Mouse (Mus musculus): ENCODE data around the gene Abtb2.

Gene Abtb2

GRCm38 (mm10) chr2:103584093-103584492 lies 18.0 kb downstream of the Abtb2 start:
- no peak for DNase-seq

GRCm38 (mm10) chr2:103586423-103586822 lies 20.3 kb downstream of the Abtb2 start:
- DNase-seq: no peak

- DNase-seq: no peak
Observed at GRCm38 (mm10) chr2:103588776-103589175, 22.7 kb downstream of the Abtb2 start.

- no peak for DNase-seq
Observed at GRCm38 (mm10) chr2:103589400-103589799, 23.3 kb downstream of the Abtb2 start.

- DNase-seq: no peak
Observed at GRCm38 (mm10) chr2:103590645-103591044, 24.5 kb downstream of the Abtb2 start.

DNA sequence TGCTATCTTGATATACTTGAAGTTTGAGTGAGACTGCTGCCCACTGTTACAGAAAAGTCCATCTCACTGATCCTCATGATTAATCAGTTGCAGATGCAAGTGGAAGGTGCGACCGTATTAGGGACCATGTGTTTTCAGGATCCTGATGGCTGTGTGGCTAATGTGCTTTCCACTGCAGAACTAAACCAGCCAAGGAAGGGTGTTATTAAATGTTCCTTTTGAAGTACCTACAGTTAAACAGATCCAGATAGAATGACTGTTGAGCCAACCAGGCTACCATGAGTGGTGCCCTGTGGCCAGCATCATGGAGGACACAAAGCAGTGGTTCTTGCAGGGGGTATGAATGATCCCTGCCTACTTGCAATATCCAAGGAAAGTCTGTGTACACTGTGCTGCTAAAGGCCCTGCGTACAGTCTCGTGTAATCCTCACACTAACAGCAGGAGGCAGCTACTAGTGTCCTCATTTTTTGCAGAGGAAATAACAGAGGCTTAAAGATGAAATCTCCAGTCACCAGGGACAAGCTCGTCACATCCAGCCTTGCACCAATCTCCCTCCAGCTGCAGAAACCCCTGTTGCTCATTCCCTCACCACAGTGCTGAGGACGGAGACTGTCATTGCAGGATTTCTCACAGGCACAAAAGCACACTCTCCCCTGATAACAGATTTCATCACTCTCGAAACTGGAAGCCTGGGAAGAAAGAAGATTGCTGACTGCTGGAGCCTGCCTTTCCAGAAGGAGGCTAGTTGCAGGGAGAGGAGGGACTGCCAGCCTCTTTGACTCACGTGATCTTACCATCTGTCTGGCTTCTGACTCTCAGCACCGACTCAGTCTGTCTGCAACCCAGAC lies 25.9 kb downstream of the Abtb2 start:
- DNase-seq: no peak

- DNase-seq: no peak
Observed at GRCm38 (mm10) chr2:103592591-103592929, 26.4 kb downstream of the Abtb2 start.

- no peak for DNase-seq
Observed at GRCm38 (mm10) chr2:103594592-103595011, 28.5 kb downstream of the Abtb2 start.

DNA sequence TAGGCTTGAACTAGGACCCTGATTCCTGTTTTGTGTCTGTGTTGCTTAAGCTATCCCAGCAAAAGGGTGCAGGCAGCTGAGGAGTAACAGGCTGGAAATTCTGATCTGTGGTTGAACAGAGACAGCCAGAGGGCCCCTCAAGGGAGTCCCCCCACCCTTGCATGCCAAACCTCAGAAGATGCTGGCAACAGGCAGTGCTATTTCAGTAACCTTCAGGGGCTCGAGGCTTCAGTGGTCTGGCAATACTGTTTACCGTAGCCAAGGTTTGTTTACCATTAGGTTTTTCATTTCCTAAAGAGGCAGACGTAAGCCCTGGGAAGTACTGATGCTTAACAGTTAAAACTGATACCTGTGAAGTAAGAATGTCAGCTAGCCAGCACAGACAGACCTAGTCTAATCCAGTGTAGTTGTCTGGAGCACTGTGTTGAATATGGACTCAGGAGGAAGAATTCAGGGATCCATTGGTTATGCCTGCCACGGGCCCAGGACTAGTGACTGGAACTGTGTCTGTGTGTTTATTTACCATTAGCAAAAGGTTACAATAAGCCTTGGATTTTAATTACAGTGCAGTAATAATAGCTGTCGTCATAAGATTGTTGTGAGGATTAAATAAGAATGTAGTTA lies 29.0 kb downstream of the Abtb2 start:
- no peak for DNase-seq

- no peak for DNase-seq
Observed at GRCm38 (mm10) chr2:103599296-103599695, 33.2 kb downstream of the Abtb2 start.

- no peak for DNase-seq
Observed at GRCm38 (mm10) chr2:103600165-103600891, 34.2 kb downstream of the Abtb2 start.

DNA sequence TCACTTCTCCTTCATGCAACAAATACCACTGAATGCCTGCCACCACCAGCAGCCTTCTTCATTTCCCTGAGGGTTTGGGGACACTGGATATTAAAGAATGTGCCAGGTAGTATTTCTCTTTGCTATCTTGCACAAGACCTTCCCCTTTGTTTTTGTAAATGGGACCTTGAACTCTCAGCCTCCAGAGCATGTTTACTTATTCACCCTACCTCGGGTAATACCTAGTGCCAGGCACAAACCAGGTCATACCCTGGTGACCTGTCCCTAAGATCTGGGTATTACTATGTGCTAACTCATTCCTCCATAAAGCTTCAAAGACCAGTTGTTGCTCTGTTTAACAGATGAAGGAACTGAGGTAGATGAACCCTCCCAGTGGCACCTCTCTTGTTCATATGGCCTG lies 35.0 kb downstream of the Abtb2 start:
- no peak for DNase-seq

DNA sequence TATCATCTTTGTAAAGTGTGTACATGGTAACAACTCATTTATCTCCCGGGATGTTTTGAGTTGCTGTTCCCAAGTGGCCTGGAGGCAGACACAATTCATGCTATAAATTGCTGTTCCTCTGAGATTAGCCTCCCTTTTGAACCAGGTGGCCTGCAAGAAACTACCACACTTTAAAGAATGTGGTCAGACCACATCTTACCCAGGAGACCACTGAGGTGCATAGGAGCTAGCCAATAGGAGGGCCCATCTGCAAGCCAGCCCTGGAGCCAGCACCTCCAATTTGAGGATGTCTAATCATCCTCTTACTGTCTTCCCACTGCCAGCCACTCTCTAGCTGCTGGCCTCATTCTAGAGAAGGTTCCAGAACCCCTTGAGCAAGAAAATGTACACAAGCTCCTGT lies 35.4 kb downstream of the Abtb2 start:
- no peak for DNase-seq

- no peak for DNase-seq
Observed at GRCm38 (mm10) chr2:103603209-103603608, 37.1 kb downstream of the Abtb2 start.

DNA sequence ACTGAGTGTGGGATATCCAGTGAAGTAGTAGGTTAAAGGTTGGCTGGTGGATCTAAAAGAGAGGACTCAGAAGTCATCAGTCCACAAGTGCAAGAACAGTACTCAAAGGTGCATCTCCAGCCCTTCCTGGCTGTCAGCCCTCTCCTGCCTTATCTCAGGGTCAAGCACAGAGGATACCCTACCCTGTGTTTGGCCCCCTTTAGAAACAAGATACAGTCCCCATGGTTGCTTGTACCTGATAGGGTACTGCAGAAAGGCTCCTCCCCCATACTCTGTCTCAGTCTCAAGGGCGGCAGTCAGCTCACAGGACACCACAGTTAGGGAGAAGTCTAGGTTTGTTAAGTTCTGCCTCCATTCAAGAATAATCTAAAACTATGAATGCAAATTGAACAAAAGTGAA lies 37.8 kb downstream of the Abtb2 start:
- no peak for DNase-seq

DNA sequence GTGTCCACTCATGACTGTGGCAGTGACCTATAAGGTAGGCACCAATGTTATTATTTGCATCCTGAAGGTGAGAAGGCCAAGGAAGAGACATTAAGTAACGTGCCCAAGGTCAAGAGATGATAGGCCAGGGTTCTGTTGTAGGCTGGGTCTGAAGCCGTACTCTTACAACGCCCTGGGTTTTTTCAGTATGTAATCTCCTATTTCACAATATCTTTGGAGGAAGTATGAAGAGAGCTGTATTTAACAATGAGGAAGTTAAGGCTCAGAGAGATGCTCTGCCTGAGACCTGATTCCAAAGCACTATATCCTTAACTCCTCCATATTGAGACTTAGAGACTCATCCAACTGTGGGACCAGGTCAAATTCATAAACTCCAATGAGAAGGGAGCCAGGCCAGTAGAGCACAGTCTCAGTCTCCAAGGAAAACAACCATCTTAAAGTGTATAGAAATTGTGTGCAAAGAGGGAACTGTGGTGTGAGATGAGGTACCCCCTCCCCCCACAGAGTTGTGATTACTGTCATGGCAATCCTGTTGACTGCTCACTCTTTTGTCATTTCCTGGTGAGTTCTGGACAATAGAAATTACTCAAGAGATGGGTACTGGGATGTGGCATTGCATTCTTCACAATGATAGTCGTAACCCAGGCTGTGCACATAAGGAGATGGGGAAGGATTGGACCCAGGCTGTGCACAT lies 39.8 kb downstream of the Abtb2 start:
- DNase-seq: no peak

- peak; percentile 32 to 53 for DNase-seq
Observed at GRCm38 (mm10) chr2:103607926-103608325, 41.8 kb downstream of the Abtb2 start.

DNA sequence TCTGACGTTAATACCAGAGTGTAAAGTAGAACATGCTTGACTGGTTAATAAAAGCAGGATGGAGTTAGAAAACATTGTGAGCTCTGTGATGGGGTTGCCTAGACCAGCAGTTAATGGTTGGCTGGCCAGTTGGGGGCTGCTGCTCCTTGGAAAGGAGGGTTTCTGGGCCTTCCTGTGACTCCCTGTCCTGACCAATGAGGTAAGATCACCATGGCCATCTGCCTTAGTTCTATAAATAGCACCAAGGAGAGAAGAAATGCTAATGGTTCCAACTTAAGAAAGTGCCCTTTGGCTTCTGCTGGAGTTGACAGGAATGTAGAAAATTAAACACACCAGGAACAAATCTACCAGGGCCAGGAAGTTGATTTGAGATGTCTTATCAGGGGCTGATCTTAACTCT lies 42.8 kb downstream of the Abtb2 start:
- DNase-seq: no peak

DNA sequence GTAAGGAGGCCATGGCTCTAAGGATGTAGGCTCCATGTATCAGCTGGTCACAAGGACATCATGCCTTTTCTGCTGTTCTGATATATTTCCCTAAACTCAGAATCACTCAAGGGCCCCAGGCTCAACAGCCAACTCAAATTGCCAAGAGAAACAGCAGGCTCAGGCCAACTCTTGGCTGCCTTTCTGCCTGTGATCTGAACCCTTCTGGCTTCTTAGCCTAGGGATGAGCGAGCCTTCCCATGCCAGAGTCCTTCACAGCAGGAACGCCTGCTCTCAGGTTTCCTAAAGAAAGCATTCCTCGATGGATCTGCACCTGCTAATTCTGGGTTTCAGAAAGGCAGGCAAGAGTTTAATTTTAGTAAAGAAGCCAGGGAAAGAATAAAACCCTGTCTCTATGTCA lies 43.4 kb downstream of the Abtb2 start:
- DNase-seq: no peak

- no peak for DNase-seq
Observed at GRCm38 (mm10) chr2:103610831-103611535, 44.9 kb downstream of the Abtb2 start.

DNA sequence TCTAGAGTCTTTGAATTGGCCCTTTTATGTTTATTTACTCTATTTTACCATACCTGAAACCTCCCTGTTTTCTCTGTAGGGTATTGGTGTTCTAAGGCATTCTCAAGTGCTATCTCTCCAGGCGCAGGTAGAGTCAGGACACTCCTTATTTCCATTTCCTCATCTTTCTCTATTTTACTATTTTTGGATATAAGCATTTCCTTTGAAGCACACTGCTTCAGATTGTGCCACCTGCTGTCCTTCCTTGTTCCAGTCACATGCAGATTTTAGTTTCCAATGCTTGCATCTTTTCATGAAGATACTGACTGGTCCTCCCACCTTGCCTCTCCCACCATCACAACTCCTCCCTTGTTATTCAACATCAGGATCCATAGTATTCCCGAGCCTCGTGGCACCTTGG lies 47.8 kb downstream of the Abtb2 start:
- no peak for DNase-seq

GRCm38 (mm10) chr2:103615028-103615427 lies 48.9 kb downstream of the Abtb2 start:
- no peak for DNase-seq

DNA sequence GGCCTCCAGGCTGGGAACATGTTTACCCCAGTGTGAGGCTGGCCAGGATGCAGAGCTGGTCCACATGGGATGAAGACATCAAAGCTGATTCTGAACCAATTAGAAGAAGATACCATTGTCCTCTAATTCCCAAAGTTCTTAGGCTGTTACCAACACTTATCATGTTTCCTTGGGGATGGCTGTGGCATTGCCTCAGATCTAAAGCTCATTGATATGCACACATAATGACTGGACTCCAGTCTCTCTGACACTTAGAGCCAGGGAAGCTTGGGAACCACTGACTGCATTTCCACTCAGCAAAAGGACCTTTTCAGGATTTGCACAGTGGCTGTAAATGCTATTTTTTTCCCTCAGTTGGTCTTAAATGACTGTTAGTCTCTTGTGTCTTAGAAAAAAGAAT lies 52.3 kb downstream of the Abtb2 start:
- no peak for DNase-seq

All from thymus, postnatal 36 days (tissue).